Mouse (Mus musculus): ENCODE measurements around the gene Asb6.

Asb6 gene

GRCm38 (mm10) chr2:30830283-30830795 is at the start of gene Asb6:
Asb6 (minus strand) TSS chr2:30830333.
- DNase-seq (ENCODE audit: inconsistent age in 2 of 2, low spot score in 1 of 2) = no peak

- DNase-seq (ENCODE audit: inconsistent age in 2 of 2, low spot score in 1 of 2) = no peak
Observed at GRCm38 (mm10) chr2:30879481-30879880, 49.3 kb upstream of the Asb6 start.

- no peak for DNase-seq (ENCODE audit: inconsistent age in 2 of 2, low spot score in 1 of 2)
Observed at GRCm38 (mm10) chr2:30875621-30876432, 45.7 kb upstream of the Asb6 start.

GRCm38 (mm10) chr2:30875096-30875495 is 45.0 kb upstream of the Asb6 start:
- DNase-seq (ENCODE audit: inconsistent age in 2 of 2, low spot score in 1 of 2) = no peak

- DNase-seq (ENCODE audit: inconsistent age in 2 of 2, low spot score in 1 of 2) = no peak
Observed at GRCm38 (mm10) chr2:30874445-30874844, 44.3 kb upstream of the Asb6 start.

GRCm38 (mm10) chr2:30872669-30873068 is 42.5 kb upstream of the Asb6 start:
- DNase-seq (ENCODE audit: inconsistent age in 2 of 2, low spot score in 1 of 2) = no peak

- peak; percentile 19 to 40 for DNase-seq (ENCODE audit: inconsistent age in 2 of 2, low spot score in 1 of 2)
Observed at GRCm38 (mm10) chr2:30870863-30871262, 40.7 kb upstream of the Asb6 start.

GRCm38 (mm10) chr2:30865426-30865825 is 35.3 kb upstream of the Asb6 start:
- no peak for DNase-seq (ENCODE audit: inconsistent age in 2 of 2, low spot score in 1 of 2)

- DNase-seq (ENCODE audit: inconsistent age in 2 of 2, low spot score in 1 of 2) = no peak
Observed at GRCm38 (mm10) chr2:30864968-30865381, 34.8 kb upstream of the Asb6 start.

GRCm38 (mm10) chr2:30863574-30863973 is 33.4 kb upstream of the Asb6 start:
- peak; percentile 46 to 71 for DNase-seq (ENCODE audit: inconsistent age in 2 of 2, low spot score in 1 of 2)

GRCm38 (mm10) chr2:30862081-30862480 is 31.9 kb upstream of the Asb6 start:
- no peak for DNase-seq (ENCODE audit: inconsistent age in 2 of 2, low spot score in 1 of 2)

- DNase-seq (ENCODE audit: inconsistent age in 2 of 2, low spot score in 1 of 2) = no peak
Observed at GRCm38 (mm10) chr2:30859782-30860181, 29.6 kb upstream of the Asb6 start.

- no peak for DNase-seq (ENCODE audit: inconsistent age in 2 of 2, low spot score in 1 of 2)
Observed at GRCm38 (mm10) chr2:30857076-30857475, 26.9 kb upstream of the Asb6 start.

GRCm38 (mm10) chr2:30852771-30853313 is 22.7 kb upstream of the Asb6 start:
- no peak for DNase-seq (ENCODE audit: inconsistent age in 2 of 2, low spot score in 1 of 2)

- DNase-seq (ENCODE audit: inconsistent age in 2 of 2, low spot score in 1 of 2) = no peak
Observed at GRCm38 (mm10) chr2:30850581-30850980, 20.4 kb upstream of the Asb6 start.

- no peak for DNase-seq (ENCODE audit: inconsistent age in 2 of 2, low spot score in 1 of 2)
Observed at GRCm38 (mm10) chr2:30848184-30848583, 18.1 kb upstream of the Asb6 start.

- no peak for DNase-seq (ENCODE audit: inconsistent age in 2 of 2, low spot score in 1 of 2)
Observed at GRCm38 (mm10) chr2:30846723-30847122, 16.6 kb upstream of the Asb6 start.

- DNase-seq (ENCODE audit: inconsistent age in 2 of 2, low spot score in 1 of 2) = no peak
Observed at GRCm38 (mm10) chr2:30846236-30846635, 16.1 kb upstream of the Asb6 start.

- peak; percentile 36 to 59 for DNase-seq (ENCODE audit: inconsistent age in 2 of 2, low spot score in 1 of 2)
Observed at GRCm38 (mm10) chr2:30845152-30846070, 15.3 kb upstream of the Asb6 start.

GRCm38 (mm10) chr2:30842615-30843014 is 12.5 kb upstream of the Asb6 start:
- no peak for DNase-seq (ENCODE audit: inconsistent age in 2 of 2, low spot score in 1 of 2)

- peak in 1 of 2 experiments; percentile 25 for DNase-seq (ENCODE audit: inconsistent age in 2 of 2, low spot score in 1 of 2)
Observed at GRCm38 (mm10) chr2:30836238-30836990, 6.3 kb upstream of the Asb6 start.
